Mouse (Mus musculus) cerebellum, adult 9-10 months (tissue): ENCODE measurements at regions not wholly inside any gene's neighbourhood (a gene's known extent, or its start where the extent isn't known, plus 50 kb on each side); places are given as distances from the start of the nearest gene placed in this dataset.

Experiments used
- DNase-seq: peaks from one replicate; pipeline ENCODE4 v3.0.0; 2022

DNA sequence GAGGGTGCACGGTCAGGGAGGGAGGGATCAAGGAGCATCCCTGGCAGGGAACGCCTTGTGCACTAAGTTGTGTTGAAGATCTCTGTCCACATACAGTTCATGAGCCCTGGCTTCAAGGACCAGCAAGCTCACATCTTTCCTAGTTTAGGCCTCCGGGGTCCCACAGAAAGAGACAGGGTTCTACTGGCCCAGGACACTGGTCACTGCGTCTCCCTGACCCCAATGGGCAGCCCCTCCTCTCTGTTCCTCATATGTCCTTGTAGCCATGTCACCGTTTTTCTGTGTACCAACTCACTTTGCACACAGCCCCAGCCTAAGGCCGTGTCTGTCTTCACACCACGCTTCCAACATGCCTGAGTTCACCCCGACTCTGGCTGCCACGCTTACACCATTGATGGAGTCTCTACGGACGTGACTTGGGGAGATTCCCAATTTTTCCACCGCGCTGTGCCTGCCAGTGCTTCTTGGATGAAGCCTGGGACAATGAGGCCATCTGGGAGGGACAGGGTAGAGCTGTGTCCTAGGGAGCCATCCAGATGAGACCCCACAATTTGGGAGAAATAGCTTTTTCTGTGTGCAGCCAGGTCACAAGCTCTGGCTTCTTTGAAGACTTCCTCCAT lies 86.5 kb upstream of the Ret start:
- no peak for DNase-seq

DNA sequence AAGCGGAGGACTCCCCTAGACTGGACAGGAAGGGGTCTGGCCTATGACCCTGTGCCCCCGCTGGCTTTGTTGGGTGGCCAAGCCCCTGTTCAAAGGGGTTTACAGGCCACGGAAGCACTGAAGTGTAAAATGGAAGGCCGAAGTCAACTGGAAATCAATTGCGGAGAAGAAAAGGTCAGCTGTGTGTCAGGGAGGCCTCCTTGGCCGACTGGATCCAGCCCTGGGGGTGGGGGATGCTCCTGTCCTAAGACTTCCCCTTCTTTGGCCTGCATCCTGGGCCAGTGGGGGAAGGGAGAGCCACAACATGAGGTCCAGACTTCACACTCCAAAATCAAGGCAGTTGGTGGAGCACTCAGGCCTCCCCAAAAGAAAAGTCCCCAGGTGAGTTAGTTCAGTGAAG lies 66.4 kb upstream of the Ret start:
- no peak for DNase-seq

DNA sequence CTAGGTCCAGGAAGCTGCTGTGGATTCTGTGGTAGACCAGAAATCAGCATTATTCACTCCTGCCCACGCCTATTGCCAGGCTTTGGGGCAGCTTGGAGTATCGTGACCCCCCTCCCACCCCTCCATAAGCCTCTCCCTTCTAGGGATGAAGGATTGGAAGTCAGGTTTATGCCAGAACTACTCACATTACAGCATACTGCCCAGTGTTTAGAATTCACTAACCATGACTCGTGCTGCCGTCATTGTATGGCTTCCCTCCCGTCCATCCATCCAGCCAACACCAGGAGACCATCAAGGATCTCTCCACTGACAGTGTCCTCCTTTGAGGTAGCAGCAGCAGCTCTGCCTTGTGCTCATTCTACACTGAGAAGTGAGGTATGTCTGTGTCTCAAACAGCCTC lies 62.4 kb upstream of the Ret start:
- no peak for DNase-seq

- DNase-seq = peak; percentile 2
Observed at GRCm38 (mm10) chr6:118254871-118255270, 57.4 kb upstream of the Ret start.

DNA sequence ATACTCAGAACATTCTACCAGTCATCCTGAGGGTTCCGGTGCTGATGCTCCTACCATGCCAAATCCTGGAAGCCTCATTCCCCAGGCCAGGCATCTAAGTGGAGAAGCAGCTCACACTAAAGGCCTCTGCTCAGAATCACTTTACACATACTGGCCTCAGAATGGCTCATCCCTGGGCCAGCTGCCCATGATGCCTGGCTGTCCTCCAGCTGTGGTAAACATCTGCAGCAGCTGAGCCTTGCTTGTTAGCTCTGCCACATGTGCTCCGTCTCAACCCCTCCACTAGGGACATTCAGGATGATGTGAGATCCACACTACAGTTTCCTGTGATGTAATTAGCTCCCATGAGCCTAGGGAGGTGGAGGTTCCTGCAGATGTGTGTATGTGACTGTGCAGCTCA lies 55.2 kb upstream of the Ret start:
- DNase-seq = no peak

DNA sequence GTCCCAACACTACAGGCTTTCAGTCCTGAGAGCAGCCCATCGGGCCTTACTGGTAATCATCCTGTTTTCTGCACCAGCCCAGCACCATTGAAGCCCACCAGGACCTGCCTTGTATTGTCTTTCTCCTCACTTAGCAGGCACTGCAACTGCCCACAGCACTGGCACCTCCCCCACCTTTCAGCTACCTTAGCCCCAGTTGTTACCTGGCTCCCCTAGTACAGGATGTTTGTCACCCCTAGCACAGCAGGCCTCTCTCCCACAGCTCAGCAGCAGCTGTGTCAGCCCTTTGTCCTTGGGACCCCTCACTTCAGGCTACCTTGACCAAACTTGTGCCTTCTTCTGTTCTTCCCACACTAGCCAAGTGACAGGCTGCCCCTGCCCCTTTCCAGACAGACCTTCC lies 53.6 kb upstream of the Ret start:
- DNase-seq = no peak

- DNase-seq = no peak
Observed at GRCm38 (mm10) chr6:118250006-118250405, 52.5 kb upstream of the Ret start.
